Mouse (Mus musculus): ENCODE results near the gene Sp1. TPM values are rescaled to one million over a fixed set of nuclear protein-coding genes. Genes with fewer than 3 reads are reported as not detected.

Sp1 gene
- total RNA-seq, 2 experiments from 2014 or later = 15.9 to 20.9 TPM

GRCm38 (mm10) chr15:102399229-102400221 is 6.4 kb upstream of the Sp1 start:
- peak; percentile 97 for DNase-seq

DNA sequence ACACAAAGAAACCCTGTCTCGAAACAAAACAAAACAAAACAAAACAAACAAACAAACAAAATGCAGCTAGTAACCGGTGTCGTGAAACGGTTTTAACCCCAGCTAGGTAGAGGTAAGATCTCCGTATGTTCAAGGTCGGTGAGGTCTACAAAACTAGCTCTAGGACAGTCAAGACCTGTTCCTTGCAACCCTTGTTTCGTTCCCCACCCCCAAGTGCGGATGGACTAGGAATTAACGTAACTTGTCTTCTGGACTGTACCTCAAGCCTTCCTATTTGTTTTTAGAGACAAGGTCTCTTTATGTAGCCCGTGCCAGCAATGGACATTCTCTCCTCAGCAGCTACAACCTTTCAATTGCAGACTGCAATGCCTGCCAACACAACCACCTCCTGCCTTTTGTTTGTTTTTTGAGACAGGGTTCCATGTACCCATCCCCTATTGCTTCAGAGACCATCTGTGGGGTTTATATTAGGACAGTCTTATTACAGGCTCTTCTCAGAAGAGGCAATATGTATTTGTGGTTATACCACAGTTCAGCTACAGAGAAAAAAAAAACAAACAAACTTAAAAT is 5.4 kb upstream of the Sp1 start:
- DNase-seq = no peak

- no peak for DNase-seq
Measured at GRCm38 (mm10) chr15:102401278-102401677, 4.7 kb upstream of the Sp1 start.

DNA sequence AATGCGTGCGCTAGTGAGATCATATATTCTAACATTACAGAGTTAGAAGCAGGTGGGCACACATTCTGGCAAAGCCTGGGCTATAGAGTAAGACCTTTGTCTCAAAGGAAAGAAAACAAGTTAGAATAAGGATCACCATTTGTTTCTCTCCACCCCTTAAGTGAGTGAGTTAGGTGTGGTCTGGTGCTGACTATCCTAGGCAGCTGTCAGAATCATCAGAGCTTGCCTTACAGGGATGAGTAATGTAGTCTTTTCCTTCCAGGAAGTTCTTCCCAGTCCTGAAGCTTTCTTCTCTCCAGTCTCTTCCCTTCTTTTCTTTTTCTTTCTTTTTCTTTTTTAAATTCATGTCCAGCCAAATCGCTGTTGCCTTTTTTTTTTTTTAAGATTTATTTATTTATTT is 3.7 kb upstream of the Sp1 start:
- no peak for DNase-seq

DNA sequence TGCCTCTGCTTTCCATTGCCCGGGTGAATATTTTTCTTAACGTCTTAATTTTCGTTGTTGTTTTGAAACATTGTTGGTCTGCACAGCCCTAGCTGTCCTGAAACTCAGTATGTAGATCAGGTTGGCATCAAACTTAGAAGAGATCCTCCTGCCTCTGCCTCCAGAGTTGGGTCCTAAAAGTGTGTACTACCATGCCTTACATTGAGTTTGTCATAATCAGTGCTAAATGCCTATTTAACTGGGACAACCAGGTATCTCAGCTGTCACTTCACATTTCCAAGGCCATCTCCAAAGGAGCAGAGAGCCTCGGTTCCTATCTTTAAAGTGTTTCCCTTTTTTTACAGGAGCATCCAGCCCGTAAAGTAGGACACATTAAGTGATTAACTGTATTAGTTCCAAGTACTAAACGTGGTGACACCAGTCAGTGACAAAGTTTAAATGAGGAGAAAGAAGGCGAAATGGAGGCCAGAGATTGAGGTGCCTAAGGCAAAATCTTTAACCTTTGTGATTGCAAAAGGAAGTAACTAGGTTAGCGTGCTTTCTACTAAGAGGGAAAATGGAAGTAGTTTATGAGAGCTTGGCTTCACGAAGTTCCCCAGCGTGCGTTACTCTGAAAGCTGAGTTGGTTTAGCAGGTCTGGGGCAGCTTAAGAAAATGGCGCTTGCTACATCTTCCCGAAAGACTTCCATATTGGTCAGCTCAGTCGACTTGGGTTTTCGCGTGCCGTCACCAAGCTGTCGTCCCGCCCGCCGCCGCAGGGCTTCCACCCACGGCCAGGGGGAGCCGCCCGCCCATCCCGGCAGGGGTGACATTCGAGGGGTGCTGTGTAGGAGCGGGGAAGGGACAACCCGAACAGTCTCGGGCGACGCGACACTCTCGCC is 1.1 kb upstream of the Sp1 start:
- no peak for DNase-seq

DNA sequence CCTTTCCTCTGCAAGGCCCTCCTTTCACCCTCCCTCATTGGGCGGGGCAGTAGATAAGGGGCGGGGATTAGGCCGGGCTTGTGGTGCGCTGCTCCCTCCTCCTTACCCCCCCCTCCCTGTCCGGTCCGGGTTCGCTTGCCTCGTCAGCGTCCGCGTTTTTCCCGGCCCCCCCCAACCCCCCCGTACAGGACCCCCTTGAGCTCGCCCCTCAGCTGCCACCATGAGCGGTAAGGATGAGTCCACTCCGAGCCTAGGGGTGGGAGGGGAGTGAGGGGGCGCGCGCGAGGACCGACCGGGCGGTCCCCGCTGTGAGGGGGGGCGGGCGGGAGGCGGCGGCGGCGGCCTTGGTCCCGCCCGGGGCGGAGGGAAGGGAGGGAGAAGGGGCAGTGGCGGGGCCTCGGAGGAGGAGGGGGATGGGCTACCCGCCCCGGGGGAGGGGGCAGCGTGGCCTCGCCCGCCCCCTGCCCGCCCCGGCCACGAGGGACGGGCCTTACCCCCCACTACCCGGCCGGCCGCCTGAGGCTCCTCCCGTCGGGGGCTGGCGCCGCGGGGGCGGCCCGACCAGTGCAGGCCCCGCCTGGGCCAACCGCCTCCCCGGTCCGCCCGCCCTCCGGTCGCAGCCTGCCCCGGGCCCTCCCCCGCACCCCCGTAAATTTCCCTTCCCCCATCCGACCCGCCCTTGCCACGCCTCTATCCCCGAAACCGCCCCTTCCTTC is 411 bp downstream of the Sp1 start:
- DNase-seq = peak; percentile 93

- no peak for DNase-seq
Measured at GRCm38 (mm10) chr15:102406912-102407580, 1.1 kb downstream of the Sp1 start.

DNA sequence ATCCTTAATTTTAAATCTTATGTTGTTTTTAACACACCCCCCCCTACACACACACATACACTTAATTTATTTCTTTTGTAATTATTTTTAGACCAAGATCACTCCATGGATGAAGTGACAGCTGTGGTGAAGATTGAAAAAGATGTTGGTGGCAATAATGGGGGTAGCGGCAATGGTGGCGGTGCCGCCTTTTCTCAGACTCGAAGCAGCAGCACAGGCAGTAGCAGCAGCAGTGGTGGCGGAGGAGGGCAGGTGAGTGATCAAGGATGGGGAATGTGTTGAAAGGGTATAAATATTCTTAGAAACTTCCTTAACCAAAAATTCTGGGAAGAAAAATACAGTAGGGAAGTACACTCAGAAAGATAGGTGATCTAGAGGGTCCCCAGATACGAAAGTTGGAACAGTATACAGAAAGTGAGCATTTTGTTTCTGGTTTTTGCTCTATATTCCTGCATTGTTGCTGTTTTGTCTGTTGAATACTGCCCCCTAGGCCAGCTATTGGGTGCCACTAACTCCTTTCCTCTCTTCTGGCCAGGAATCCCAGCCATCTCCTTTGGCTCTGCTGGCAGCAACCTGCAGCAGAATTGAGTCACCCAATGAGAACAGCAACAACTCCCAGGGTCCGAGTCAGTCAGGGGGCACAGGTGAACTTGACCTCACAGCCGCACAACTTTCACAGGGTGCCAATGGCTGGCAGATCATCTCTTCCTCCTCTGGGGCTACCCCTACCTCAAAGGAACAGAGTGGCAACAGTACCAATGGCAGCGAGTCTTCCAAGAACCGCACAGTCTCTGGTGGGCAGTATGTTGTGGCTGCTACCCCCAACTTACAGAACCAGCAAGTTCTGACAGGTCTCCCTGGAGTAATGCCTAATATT is 2.0 kb downstream of the Sp1 start:
- no peak for DNase-seq

DNA sequence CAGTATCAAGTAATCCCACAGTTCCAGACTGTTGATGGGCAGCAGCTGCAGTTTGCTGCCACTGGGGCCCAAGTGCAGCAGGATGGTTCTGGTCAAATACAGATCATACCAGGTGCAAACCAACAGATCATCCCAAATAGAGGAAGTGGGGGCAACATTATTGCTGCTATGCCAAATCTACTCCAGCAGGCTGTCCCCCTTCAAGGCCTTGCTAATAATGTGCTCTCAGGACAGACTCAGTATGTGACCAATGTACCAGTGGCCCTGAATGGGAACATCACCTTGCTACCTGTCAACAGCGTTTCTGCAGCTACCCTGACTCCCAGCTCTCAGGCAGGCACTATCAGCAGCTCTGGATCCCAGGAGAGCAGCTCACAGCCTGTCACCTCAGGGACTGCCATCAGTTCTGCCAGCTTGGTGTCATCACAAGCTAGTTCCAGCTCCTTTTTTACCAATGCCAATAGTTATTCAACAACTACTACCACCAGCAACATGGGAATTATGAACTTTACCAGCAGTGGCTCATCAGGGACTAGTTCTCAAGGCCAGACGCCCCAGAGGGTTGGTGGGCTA is 2.7 kb downstream of the Sp1 start:
- no peak for DNase-seq

DNA sequence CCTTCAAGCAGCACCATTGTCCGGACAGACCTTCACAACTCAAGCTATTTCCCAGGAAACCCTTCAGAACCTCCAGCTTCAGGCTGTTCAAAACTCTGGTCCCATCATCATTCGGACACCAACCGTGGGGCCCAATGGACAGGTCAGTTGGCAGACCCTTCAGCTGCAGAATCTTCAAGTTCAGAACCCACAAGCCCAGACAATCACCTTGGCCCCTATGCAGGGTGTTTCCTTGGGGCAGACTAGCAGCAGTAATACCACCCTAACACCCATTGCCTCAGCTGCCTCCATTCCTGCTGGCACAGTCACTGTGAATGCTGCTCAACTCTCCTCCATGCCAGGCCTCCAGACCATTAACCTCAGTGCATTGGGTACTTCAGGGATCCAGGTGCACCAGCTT is 3.3 kb downstream of the Sp1 start:
- no peak for DNase-seq

GRCm38 (mm10) chr15:102411077-102411476 is 5.1 kb downstream of the Sp1 start:
- no peak for DNase-seq

- DNase-seq = no peak
Measured at GRCm38 (mm10) chr15:102413687-102414086, 7.7 kb downstream of the Sp1 start.

DNA sequence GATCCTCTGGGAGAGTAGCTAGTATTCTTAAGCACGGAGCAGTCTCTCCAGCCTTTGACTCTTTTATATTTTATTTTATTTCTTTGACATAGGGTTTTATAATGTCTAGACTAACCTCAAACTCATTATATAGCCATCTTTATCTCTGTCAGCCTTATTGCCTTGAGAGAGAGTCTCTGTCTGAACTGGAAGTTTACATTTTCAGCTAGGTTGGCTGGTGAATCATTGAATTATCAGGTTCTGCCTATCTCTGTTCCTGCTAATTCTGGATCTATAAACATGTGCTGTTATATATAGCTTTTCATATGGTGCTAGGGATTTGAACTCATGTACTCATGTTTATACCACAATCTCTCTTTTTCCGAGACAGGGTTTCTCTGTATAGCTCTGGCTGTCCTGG is 11.6 kb downstream of the Sp1 start:
- DNase-seq = no peak

GRCm38 (mm10) chr15:102420986-102421385 is 15.0 kb downstream of the Sp1 start:
- DNase-seq = no peak

- DNase-seq = no peak
Measured at GRCm38 (mm10) chr15:102421437-102421836, 15.5 kb downstream of the Sp1 start.

DNA sequence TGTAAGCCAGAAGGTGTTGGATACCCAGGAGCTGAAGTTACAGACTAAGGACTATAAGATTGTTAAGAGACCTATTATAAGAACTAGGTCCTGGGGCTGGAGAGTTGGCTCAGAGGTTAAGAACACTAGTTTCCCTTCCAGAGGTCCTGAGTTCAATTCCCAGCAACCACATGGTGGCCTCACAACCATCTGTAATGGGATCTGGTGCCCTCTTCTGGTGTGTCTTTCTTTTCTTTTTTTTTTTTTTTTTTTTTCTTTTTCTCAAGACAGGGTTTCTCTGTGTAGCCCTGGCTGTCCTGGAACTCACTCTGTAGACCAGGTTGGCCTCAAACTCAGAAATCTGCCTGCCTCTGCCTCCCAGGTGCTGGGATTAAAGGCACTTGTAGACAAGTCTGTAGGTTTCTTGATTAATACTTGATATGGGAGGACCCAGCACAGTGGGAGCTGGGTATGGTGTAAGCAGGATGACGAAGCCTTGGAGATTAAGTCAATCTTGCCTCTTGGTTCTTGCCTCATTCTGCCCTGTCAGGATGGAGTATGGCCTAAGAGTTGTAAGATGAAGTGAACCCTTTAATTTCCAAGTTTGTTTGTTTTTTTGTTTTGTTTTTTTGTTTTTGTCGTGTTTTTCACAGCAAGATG is 17.8 kb downstream of the Sp1 start:
- no peak for DNase-seq

- DNase-seq = no peak
Measured at GRCm38 (mm10) chr15:102424657-102425056, 18.7 kb downstream of the Sp1 start.

- no peak for DNase-seq
Measured at GRCm38 (mm10) chr15:102426963-102427362, 21.0 kb downstream of the Sp1 start.

- DNase-seq = no peak
Measured at GRCm38 (mm10) chr15:102432046-102432445, 26.1 kb downstream of the Sp1 start.

Data from gastrocnemius, postnatal 25 days (tissue).